Mouse (Mus musculus) heart, embryonic 11.5 days (tissue): Measurements from ENCODE around the gene Kif16b. TPM values are rescaled to one million over a fixed set of nuclear protein-coding genes. Genes with fewer than 3 reads are reported as not detected.

Experiments
- ATAC-seq: fragments of 200-750 bp; cut with Nextera tagmentation; replicated peaks from 2 replicates; pipeline ENCODE4 v1.8.0; 2017; ENCODE audit warnings: moderate library complexity; ENCODE audit not compliant: insufficient number of reproducible peaks, low FRiP score, low TSS enrichment
- H3K27ac ChIP-seq: fragments of 300-500 bp; sonication (generic); 2 replicates; pipeline ENCODE4 v1.5.1; 2014; ENCODE audit warnings: mild to moderate bottlenecking, low read depth, low read length
- H3K27me3 ChIP-seq: fragments of 300-500 bp; sonication (generic); 2 replicates; pipeline ENCODE4 v1.6.1; 2014; ENCODE audit warnings: mild to moderate bottlenecking, low read length, mixed read lengths; ENCODE audit not compliant: control insufficient read depth, insufficient read depth
- H3K36me3 ChIP-seq: fragments of 300-500 bp; sonication (generic); 2 replicates; pipeline ENCODE4 v1.6.1; 2014; ENCODE audit warnings: mild to moderate bottlenecking, low read length, moderate library complexity, mixed read lengths; ENCODE audit not compliant: control insufficient read depth, insufficient read depth
- H3K4me1 ChIP-seq: fragments of 300-500 bp; sonication (generic); 2 replicates; pipeline ENCODE4 v1.6.1; 2014; ENCODE audit warnings: low read length; ENCODE audit not compliant: control insufficient read depth, insufficient read depth
- H3K4me2 ChIP-seq: fragments of 300-500 bp; sonication (generic); 2 replicates; pipeline ENCODE4 v1.6.1; 2014; ENCODE audit warnings: mild to moderate bottlenecking, moderate library complexity
- H3K4me3 ChIP-seq: fragments of 300-500 bp; sonication (generic); 2 replicates; pipeline ENCODE4 v1.5.1; 2014; ENCODE audit warnings: low read depth, low read length
- H3K9ac ChIP-seq: fragments of 300-500 bp; sonication (generic); 2 replicates; pipeline ENCODE4 v1.6.1; 2014; ENCODE audit warnings: mild to moderate bottlenecking, low read depth, low read length, moderate library complexity
- H3K9me3 ChIP-seq: fragments of 300-500 bp; sonication (generic); replicated peaks from 2 replicates; pipeline ENCODE4 v1.6.1; 2016; ENCODE audit warnings: low read length; ENCODE audit not compliant: control insufficient read depth
- WGBS: fragments of 180-500 bp; shearing (Covaris S2); extraction: QIAGEN DNeasy Blood & Tissue Kit; methylation state at CpG from one replicate; pipeline ENCODE4 v1.1.7; 2014; ENCODE audit not compliant: insufficient replicate concordance; 5-methylcytosine and 5-hydroxymethylcytosine counted together
- polyA plus RNA-seq: library from polyadenylated mRNA; unstranded; fragments of >200 nt; fragmentation: Nextera tagmentation; extraction: Ambion mirVana; gene quantifications from 2 replicates; pipeline ENCODE4 v1.2.1, GENCODE M21; 2014

The Kif16b gene
- polyA plus RNA-seq, 1 experiment from 2014 or later = 7.6 TPM

GRCm38 (mm10) chr2:142635606-142636304, 265.6 kb downstream of the Kif16b start:
- no peaks in the 10 kb centered on the region for H3K4me1 ChIP-seq
- no peak overlapping the region for H3K4me3 ChIP-seq
- peaks cover 57% of the 10 kb centered on the region for H3K27me3 ChIP-seq
- H3K9ac ChIP-seq = no peak overlapping the region
- no peak overlapping the region for H3K27ac ChIP-seq
- no peak overlapping the region for H3K4me2 ChIP-seq
- WGBS = 80% methylated on average over 7 of the region's 7 CpGs
- ATAC-seq = no peak
- H3K9me3 ChIP-seq = no peaks in the 10 kb centered on the region
- H3K36me3 ChIP-seq = no peaks in the 10 kb centered on the region

- Histone ChIP-seq H3K4me2 (no peak overlapping the region), H3K27ac (no peak overlapping the region), H3K4me3 (no peak overlapping the region), H3K9me3 (no peaks in the 10 kb centered on the region), H3K4me1 (no peaks in the 10 kb centered on the region), H3K36me3 (no peaks in the 10 kb centered on the region), H3K9ac (no peak overlapping the region), H3K27me3 (peaks cover 53% of the 10 kb centered on the region)
- no peak for ATAC-seq
- 75% methylated on average over 6 of the region's 6 CpGs for WGBS
Observed at GRCm38 (mm10) chr2:142633996-142634559, 267.3 kb downstream of the Kif16b start.

DNA sequence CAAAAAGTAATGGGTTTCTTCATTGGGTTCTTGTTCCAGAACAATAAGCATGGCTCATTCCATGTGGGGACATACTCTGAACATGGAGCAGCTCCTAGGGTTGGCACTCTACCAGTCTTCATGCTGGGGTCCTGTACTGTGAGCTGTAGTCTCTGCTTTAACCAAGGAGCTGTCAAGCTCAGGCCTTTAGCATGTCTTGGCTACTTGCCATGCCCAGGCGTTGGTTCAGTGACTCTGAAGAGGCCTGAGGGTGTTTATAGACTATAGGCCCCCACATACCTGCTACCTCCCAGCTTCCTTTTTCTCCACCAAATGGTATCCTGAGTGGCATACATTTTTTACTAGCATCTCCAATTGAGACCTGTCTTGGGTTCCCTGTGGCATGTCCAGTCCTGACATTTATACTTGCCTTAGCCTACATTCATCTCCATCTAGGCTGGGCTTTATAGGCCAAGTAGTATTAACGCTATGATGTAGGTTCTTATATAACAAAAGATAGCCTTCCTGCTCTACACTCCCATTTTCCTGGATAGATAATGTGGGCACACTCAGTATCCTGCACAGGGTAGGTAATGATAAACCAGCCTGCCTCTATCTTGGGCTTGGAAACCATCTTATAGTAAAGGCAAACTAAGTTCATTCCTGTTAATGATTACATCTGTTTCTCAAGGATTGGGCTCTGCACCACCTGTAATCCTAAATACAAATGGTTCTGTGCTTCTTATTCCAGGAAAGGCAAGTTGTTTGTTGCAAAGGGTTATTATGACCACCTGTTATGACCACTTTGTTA, 271.6 kb downstream of the Kif16b start:
- ATAC-seq = no peak
- H3K27me3 ChIP-seq = peaks cover 32% of the 10 kb centered on the region
- H3K27ac ChIP-seq = no peak overlapping the region
- H3K9ac ChIP-seq = no peak overlapping the region
- no peaks in the 10 kb centered on the region for H3K9me3 ChIP-seq
- WGBS = 77% methylated on average over 2 of the region's 2 CpGs
- H3K36me3 ChIP-seq = no peaks in the 10 kb centered on the region
- no peak overlapping the region for H3K4me2 ChIP-seq
- no peaks in the 10 kb centered on the region for H3K4me1 ChIP-seq
- H3K4me3 ChIP-seq = no peak overlapping the region

DNA sequence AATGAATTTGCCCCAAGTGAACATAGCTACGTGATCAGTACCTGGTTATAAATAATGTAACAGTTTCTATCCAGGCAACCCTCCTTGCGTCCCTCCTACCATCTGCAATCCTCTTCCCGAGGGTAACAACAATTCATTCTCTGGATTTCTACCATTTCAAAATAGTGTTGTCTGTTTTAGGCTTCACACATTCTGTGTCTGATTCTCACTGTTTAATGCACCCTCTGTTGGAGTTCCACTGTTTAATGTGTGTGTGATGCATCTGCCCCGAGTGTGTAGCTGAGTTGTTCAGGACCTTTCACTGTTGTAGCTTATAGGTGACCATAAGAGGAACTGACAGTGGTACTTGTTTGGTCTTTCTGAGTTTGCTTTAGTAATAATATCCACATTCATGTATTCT, 275.6 kb downstream of the Kif16b start:
- no peak overlapping the region for H3K9ac ChIP-seq
- H3K4me1 ChIP-seq = no peaks in the 10 kb centered on the region
- H3K36me3 ChIP-seq = no peaks in the 10 kb centered on the region
- no peak overlapping the region for H3K4me3 ChIP-seq
- WGBS = 81% methylated on average over 4 of the region's 4 CpGs
- H3K27ac ChIP-seq = no peak overlapping the region
- no peak for ATAC-seq
- no peaks in the 10 kb centered on the region for H3K9me3 ChIP-seq
- H3K4me2 ChIP-seq = no peak overlapping the region
- H3K27me3 ChIP-seq = peaks cover 9% of the 10 kb centered on the region

GRCm38 (mm10) chr2:142625101-142625500, 276.2 kb downstream of the Kif16b start:
- ATAC-seq = no peak
- H3K4me3 ChIP-seq = no peak overlapping the region
- H3K27me3 ChIP-seq = peaks cover 7% of the 10 kb centered on the region
- 79% methylated on average over 3 of the region's 3 CpGs for WGBS
- H3K27ac ChIP-seq = no peak overlapping the region
- H3K4me2 ChIP-seq = no peak overlapping the region
- H3K4me1 ChIP-seq = no peaks in the 10 kb centered on the region
- H3K9ac ChIP-seq = no peak overlapping the region
- H3K9me3 ChIP-seq = no peaks in the 10 kb centered on the region
- no peaks in the 10 kb centered on the region for H3K36me3 ChIP-seq

DNA sequence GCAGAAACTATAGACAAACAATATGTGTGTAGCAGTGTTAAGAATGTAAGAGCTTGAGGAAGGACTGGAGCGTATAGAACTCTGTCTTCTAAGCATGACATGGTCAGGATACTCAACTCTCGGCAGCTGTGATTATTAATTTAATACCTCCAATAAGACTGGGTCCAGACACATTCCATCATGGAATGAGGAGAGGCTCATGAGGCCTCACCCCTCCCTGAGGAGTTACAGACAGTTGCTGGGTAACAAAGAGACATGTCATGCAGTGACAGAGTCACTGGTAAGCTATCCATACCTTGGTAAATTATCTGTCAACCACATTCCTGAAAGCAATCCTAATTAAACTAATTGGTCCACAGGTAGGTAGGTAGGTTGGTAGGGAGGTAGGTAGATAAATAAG, 277.1 kb downstream of the Kif16b start:
- no peak overlapping the region for H3K9ac ChIP-seq
- no peak overlapping the region for H3K4me2 ChIP-seq
- no peak overlapping the region for H3K27ac ChIP-seq
- H3K4me3 ChIP-seq = no peak overlapping the region
- WGBS = 87% methylated on average over 2 of the region's 2 CpGs
- H3K9me3 ChIP-seq = no peaks in the 10 kb centered on the region
- H3K27me3 ChIP-seq = no peaks in the 10 kb centered on the region; the same call in 1 of the 2 replicates
- no peaks in the 10 kb centered on the region for H3K4me1 ChIP-seq
- no peak for ATAC-seq
- no peaks in the 10 kb centered on the region for H3K36me3 ChIP-seq

GRCm38 (mm10) chr2:142621152-142621551, 280.2 kb downstream of the Kif16b start:
- Histone ChIP-seq H3K36me3 (no peaks in the 10 kb centered on the region), H3K27me3 (no peaks in the 10 kb centered on the region), H3K9ac (no peak overlapping the region), H3K4me1 (no peaks in the 10 kb centered on the region), H3K27ac (no peak overlapping the region), H3K4me3 (no peak overlapping the region), H3K4me2 (no peak overlapping the region), H3K9me3 (no peaks in the 10 kb centered on the region)
- no peak for ATAC-seq
- WGBS = 82% methylated on average over 4 of the region's 4 CpGs

- no peak overlapping the region for H3K27ac ChIP-seq
- no peak overlapping the region for H3K4me3 ChIP-seq
- H3K9me3 ChIP-seq = no peaks in the 10 kb centered on the region
- no peak overlapping the region for H3K9ac ChIP-seq
- no peaks in the 10 kb centered on the region for H3K36me3 ChIP-seq
- H3K27me3 ChIP-seq = no peaks in the 10 kb centered on the region
- no peak for ATAC-seq
- H3K4me2 ChIP-seq = no peak overlapping the region
- H3K4me1 ChIP-seq = no peaks in the 10 kb centered on the region
Observed at GRCm38 (mm10) chr2:142619926-142620325, 281.4 kb downstream of the Kif16b start.
